Mouse (Mus musculus) heart, embryonic 14.5 days (tissue): Measurements from ENCODE around the gene Oas1c. TPM values are rescaled to one million over a fixed set of nuclear protein-coding genes. Genes with fewer than 3 reads are reported as not detected.
"Not testable (repeated sequence)": the region's sequence is repeated elsewhere in the genome, so short reads cannot be mapped to it uniquely, and the experiment has no call there.

Experiments
- ATAC-seq: fragments of 200-750 bp; cut with Nextera tagmentation; 2 replicates; pipeline ENCODE4 v1.8.0; 2017; ENCODE audit warnings: low read depth, moderate TSS enrichment; ENCODE audit not compliant: insufficient number of reproducible peaks, insufficient read depth, low FRiP score
- H3K27ac ChIP-seq, 2 experiments: fragments of 200-500 bp in 1 of 2; fragments of 300-500 bp in 1 of 2; sonication (generic) in 1 of 2; replicated peaks in 1 of 2; 2 replicates each; pipeline ENCODE4 v1.5.1; 2012 to 2014; ENCODE audit warnings: low read depth in 2 of 2, low read length in 2 of 2, control low read depth in 1 of 2, mild to moderate bottlenecking in 1 of 2, mixed read lengths in 1 of 2; ENCODE audit not compliant: control insufficient read depth in 1 of 2, insufficient read depth in 1 of 2
- H3K27me3 ChIP-seq: fragments of 300-500 bp; sonication (generic); 2 replicates; pipeline ENCODE4 v1.6.1; 2014; ENCODE audit warnings: mild to moderate bottlenecking, low read length, control low read depth; ENCODE audit not compliant: control insufficient read depth, insufficient read depth
- H3K36me3 ChIP-seq: fragments of 300-500 bp; sonication (generic); 2 replicates; pipeline ENCODE4 v1.6.1; 2014; ENCODE audit warnings: mild to moderate bottlenecking, control low read depth, low read length, mixed read lengths; ENCODE audit not compliant: control insufficient read depth, insufficient read depth
- H3K4me1 ChIP-seq, 2 experiments: fragments of 200-500 bp in 1 of 2; fragments of 300-500 bp in 1 of 2; sonication (generic) in 1 of 2; 2 replicates each; pipeline ENCODE4 v1.6.1; 2012 to 2014; ENCODE audit warnings: low read length in 2 of 2, control low read depth in 1 of 2, mixed read lengths in 1 of 2; ENCODE audit not compliant: control insufficient read depth in 2 of 2, insufficient read depth in 2 of 2
- H3K4me2 ChIP-seq: fragments of 300-500 bp; sonication (generic); 2 replicates; pipeline ENCODE4 v1.6.1; 2014; ENCODE audit warnings: mild to moderate bottlenecking, low read length
- H3K4me3 ChIP-seq, 2 experiments: fragments of 200-500 bp in 1 of 2; fragments of 300-500 bp in 1 of 2; sonication (generic) in 1 of 2; 2 replicates each; pipeline ENCODE4 v1.5.1; 2012 to 2014; ENCODE audit warnings: low read length in 2 of 2, mild to moderate bottlenecking in 2 of 2, control low read depth in 1 of 2, low read depth in 1 of 2, moderate library complexity in 1 of 2; ENCODE audit not compliant: control insufficient read depth in 1 of 2, insufficient read depth in 1 of 2
- H3K9ac ChIP-seq: fragments of 300-500 bp; sonication (generic); 2 replicates; pipeline ENCODE4 v1.6.1; 2014; ENCODE audit warnings: mild to moderate bottlenecking, low read length
- H3K9me3 ChIP-seq: fragments of 300-500 bp; sonication (generic); 2 replicates; pipeline ENCODE4 v1.6.1; 2016; ENCODE audit warnings: low read length, control low read depth; ENCODE audit not compliant: control insufficient read depth
- WGBS: fragments of 180-500 bp; shearing (Covaris S2); extraction: QIAGEN DNeasy Blood & Tissue Kit; methylation state at CpG from one replicate; pipeline ENCODE4 v1.1.7; 2014; 5-methylcytosine and 5-hydroxymethylcytosine counted together
- polyA plus RNA-seq: library from polyadenylated mRNA; unstranded; fragments of >200 nt; fragmentation: Nextera tagmentation; extraction: Ambion mirVana; gene quantifications from 2 replicates; pipeline ENCODE4 v1.2.1, GENCODE M21; 2014

The Oas1c gene
- polyA plus RNA-seq, 1 experiment from 2014 or later, result 0.31 TPM

- Histone ChIP-seq H3K4me1 (no peaks in the 10 kb centered on the region), H3K4me3 (no peak overlapping the region), H3K4me2 (no peak overlapping the region), H3K27ac (no peak overlapping the region), H3K9me3 (no peaks in the 10 kb centered on the region), H3K27me3 (peaks cover 22% of the 10 kb centered on the region), H3K9ac (no peak overlapping the region), H3K36me3 (no peaks in the 10 kb centered on the region)
- WGBS, result 57% methylated on average over 2 of the region's 2 CpGs
- no peak for ATAC-seq
Observed at GRCm38 (mm10) chr5:120803596-120803995, 8.7 kb downstream of the Oas1c start.

- WGBS, result 65% methylated on average over 2 of the region's 2 CpGs
- not testable (repeated sequence) for H3K36me3 ChIP-seq, H3K4me2 ChIP-seq, H3K9ac ChIP-seq, H3K4me1 ChIP-seq, H3K4me3 ChIP-seq, ATAC-seq, H3K9me3 ChIP-seq, H3K27ac ChIP-seq
- peaks cover 22% of the 10 kb centered on the region for H3K27me3 ChIP-seq
Observed at GRCm38 (mm10) chr5:120798943-120799342, 13.4 kb downstream of the Oas1c start.

GRCm38 (mm10) chr5:120798147-120798546 is 14.2 kb downstream of the Oas1c start:
- H3K4me2 ChIP-seq, H3K9ac ChIP-seq, ATAC-seq, H3K27ac ChIP-seq, H3K36me3 ChIP-seq, H3K4me1 ChIP-seq, H3K4me3 ChIP-seq, H3K9me3 ChIP-seq: not testable (repeated sequence)
- H3K27me3 ChIP-seq, result peaks cover 18% of the 10 kb centered on the region
- 36% methylated on average over 5 of the region's 5 CpGs for WGBS

GRCm38 (mm10) chr5:120795480-120796034 is 16.8 kb downstream of the Oas1c start, which contains the start of gene Oas1e:
Oas1e (minus strand) TSS chr5:120795530.
- H3K9me3 ChIP-seq, H3K4me1 ChIP-seq, H3K36me3 ChIP-seq, ATAC-seq, H3K27ac ChIP-seq, H3K27me3 ChIP-seq, H3K4me3 ChIP-seq, H3K9ac ChIP-seq, H3K4me2 ChIP-seq: not testable (repeated sequence)
- WGBS, result 67% methylated on average over 9 of the region's 9 CpGs

- Histone ChIP-seq H3K9ac (no peak overlapping the region), H3K4me1 (0 out of 4 replicates have a peak, but pooled peaks cover 0 to 1% of the 10 kb centered on the region in 2 experiments), H3K36me3 (no peaks in the 10 kb centered on the region), H3K4me3 (no peak overlapping the region), H3K27ac (no peak overlapping the region), H3K27me3 (no peaks in the 10 kb centered on the region), H3K9me3 (no peaks in the 10 kb centered on the region), H3K4me2 (no peak overlapping the region)
- WGBS, result 19% methylated on average over 2 of the region's 2 CpGs
- ATAC-seq, result no peak; the same call in 1 of the 2 replicates
Observed at GRCm38 (mm10) chr5:120793043-120793442, 19.3 kb downstream of the Oas1c start.

- ATAC-seq, result no peak
- no peaks in the 10 kb centered on the region for H3K36me3 ChIP-seq
- H3K9me3 ChIP-seq, result no peaks in the 10 kb centered on the region
- no peak overlapping the region for H3K9ac ChIP-seq
- H3K4me1 ChIP-seq, result no peaks in the 10 kb centered on the region
- no peaks in the 10 kb centered on the region for H3K27me3 ChIP-seq
- H3K4me2 ChIP-seq, result no peak overlapping the region
- 52% methylated on average over 3 of the region's 3 CpGs for WGBS
- no peak overlapping the region for H3K27ac ChIP-seq
- no peak overlapping the region for H3K4me3 ChIP-seq
Observed at GRCm38 (mm10) chr5:120787042-120787441, 25.3 kb downstream of the Oas1c start.

GRCm38 (mm10) chr5:120782446-120782845 is 29.9 kb downstream of the Oas1c start:
- H3K9me3 ChIP-seq, result no peaks in the 10 kb centered on the region
- H3K4me2 ChIP-seq, result no peak overlapping the region
- no peak overlapping the region for H3K4me3 ChIP-seq
- no peaks in the 10 kb centered on the region for H3K36me3 ChIP-seq
- H3K27me3 ChIP-seq, result no peaks in the 10 kb centered on the region
- no peak overlapping the region for H3K9ac ChIP-seq
- no peak overlapping the region for H3K27ac ChIP-seq
- WGBS, result 80% methylated on average over 2 of the region's 2 CpGs
- H3K4me1 ChIP-seq, result peaks cover 15 to 20% of the 10 kb centered on the region in 2 experiments
- ATAC-seq, result no peak

- H3K4me3 ChIP-seq, result no peak overlapping the region
- no peak for ATAC-seq
- no peaks in the 10 kb centered on the region for H3K27me3 ChIP-seq
- H3K9ac ChIP-seq, result no peak overlapping the region
- no peak overlapping the region for H3K4me2 ChIP-seq
- H3K36me3 ChIP-seq, result no peaks in the 10 kb centered on the region
- no peak overlapping the region for H3K27ac ChIP-seq
- no peaks in the 10 kb centered on the region for H3K9me3 ChIP-seq
- WGBS, result 67% methylated on average over 1 of the region's 1 CpGs
- peaks cover 17 to 20% of the 10 kb centered on the region in 2 experiments for H3K4me1 ChIP-seq
Observed at GRCm38 (mm10) chr5:120781646-120782045, 30.7 kb downstream of the Oas1c start.
